Mouse (Mus musculus): Measurements from ENCODE around the gene Ap3b1. TPM values are rescaled to one million over a fixed set of nuclear protein-coding genes. Genes with fewer than 3 reads are reported as not detected.

Gene Ap3b1
- polyA plus RNA-seq, 1 experiment from 2014 or later = 42.5 TPM

DNA sequence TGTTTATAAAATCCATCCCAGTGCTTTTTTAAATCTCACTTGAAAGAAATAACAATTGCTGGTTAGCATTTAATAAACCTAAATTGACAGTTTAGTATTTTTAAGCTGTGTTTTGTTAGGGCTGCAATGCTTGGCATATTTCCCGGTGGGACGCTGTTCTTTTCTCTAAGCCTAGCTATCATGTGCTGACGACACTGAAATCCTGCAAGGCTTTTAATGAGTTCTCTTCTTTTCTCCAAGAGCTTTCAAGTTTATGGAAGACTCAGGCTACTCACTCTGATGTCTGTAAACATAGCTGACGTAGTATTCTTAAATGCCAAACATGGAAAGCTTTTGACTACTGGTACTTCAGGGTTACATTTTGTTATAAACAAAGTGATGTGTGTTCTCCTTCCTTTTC lies 191.3 kb downstream of the Ap3b1 start:
- ATAC-seq (ENCODE audit: low read depth) = peak; percentile 73; the same call in 1 of the 2 replicates
- peaks cover 12% of the 10 kb centered on the region for H3K4me1 ChIP-seq (replicated peaks; ENCODE audit: control insufficient read depth, insufficient read depth, low read length)
- no peaks in the 10 kb centered on the region for H3K36me3 ChIP-seq (ENCODE audit: control insufficient read depth, insufficient read depth, low read length)
- H3K27me3 ChIP-seq (ENCODE audit: control insufficient read depth, insufficient read depth, low read depth, low read length) = no peaks in the 10 kb centered on the region
- no peak overlapping the region for H3K4me3 ChIP-seq (ENCODE audit: low read length)
- H3K4me2 ChIP-seq (ENCODE audit: low read depth, low read length) = no peak overlapping the region
- WGBS = 25% methylated on average over 4 of the region's 4 CpGs
- no peak overlapping the region for H3K27ac ChIP-seq (ENCODE audit: low read length)
- no peak overlapping the region for H3K9ac ChIP-seq (ENCODE audit: low read length)
- H3K9me3 ChIP-seq (ENCODE audit: control insufficient read depth, low read length) = no peaks in the 10 kb centered on the region

DNA sequence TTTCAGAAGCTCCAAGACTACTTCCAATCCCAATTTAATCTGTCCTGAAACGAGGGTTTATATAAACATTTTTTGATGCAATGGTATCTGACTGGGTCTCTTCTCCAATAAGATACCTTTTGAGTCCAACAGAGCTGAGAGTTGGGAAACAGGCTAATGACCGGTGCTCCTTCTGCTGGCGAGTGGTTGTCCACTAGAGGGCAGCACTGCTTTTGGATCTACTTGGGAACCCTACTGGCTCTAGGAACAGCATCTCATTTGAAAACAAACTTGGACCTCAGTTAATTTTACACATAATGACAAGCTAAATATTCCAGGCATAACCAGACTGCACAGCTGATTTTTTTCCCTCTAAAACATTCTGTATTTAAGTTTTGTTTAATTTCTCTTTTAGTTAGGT lies 201.3 kb downstream of the Ap3b1 start:
- no peak overlapping the region for H3K9ac ChIP-seq (ENCODE audit: low read length)
- H3K27me3 ChIP-seq (ENCODE audit: control insufficient read depth, insufficient read depth, low read depth, low read length) = no peaks in the 10 kb centered on the region
- H3K4me3 ChIP-seq (ENCODE audit: low read length) = no peak overlapping the region
- no peak; the same call in 1 of the 2 replicates for ATAC-seq (ENCODE audit: low read depth)
- no peaks in the 10 kb centered on the region for H3K9me3 ChIP-seq (ENCODE audit: control insufficient read depth, low read length)
- H3K27ac ChIP-seq (ENCODE audit: low read length) = no peak overlapping the region
- no peak overlapping the region for H3K4me2 ChIP-seq (ENCODE audit: low read depth, low read length)
- no peaks in the 10 kb centered on the region for H3K36me3 ChIP-seq (ENCODE audit: control insufficient read depth, insufficient read depth, low read length)
- peaks cover 6% of the 10 kb centered on the region; the same call in 1 of the 2 replicates for H3K4me1 ChIP-seq (replicated peaks; ENCODE audit: control insufficient read depth, insufficient read depth, low read length)
- WGBS = 3% methylated on average over 3 of the region's 3 CpGs

DNA sequence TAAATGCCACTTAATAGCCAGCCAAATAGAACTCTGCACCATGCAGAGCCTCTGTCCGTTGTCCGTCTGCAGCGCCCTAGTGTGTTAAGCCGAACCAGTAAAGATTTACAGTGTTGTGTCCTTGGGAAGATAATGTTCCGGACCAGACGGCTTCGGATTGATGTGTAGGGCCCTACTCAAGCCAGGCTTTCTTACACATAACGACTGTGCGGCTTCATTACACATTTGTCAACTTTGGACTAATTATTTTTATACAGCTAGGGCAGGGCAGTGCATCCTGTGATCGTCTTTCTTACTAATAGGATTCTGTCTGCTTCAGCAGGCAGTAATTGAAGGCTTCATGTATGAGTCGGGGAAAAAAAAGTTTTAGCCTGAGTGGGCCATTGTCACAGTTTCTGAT lies 202.1 kb downstream of the Ap3b1 start:
- no peak overlapping the region for H3K4me2 ChIP-seq (ENCODE audit: low read depth, low read length)
- peaks cover 6% of the 10 kb centered on the region; the same call in 1 of the 2 replicates for H3K4me1 ChIP-seq (replicated peaks; ENCODE audit: control insufficient read depth, insufficient read depth, low read length)
- H3K9me3 ChIP-seq (ENCODE audit: control insufficient read depth, low read length) = no peaks in the 10 kb centered on the region
- H3K27me3 ChIP-seq (ENCODE audit: control insufficient read depth, insufficient read depth, low read depth, low read length) = no peaks in the 10 kb centered on the region
- no peak overlapping the region for H3K9ac ChIP-seq (ENCODE audit: low read length)
- no peak overlapping the region for H3K4me3 ChIP-seq (ENCODE audit: low read length)
- no peak for ATAC-seq (ENCODE audit: low read depth)
- no peaks in the 10 kb centered on the region for H3K36me3 ChIP-seq (ENCODE audit: control insufficient read depth, insufficient read depth, low read length)
- no peak overlapping the region for H3K27ac ChIP-seq (ENCODE audit: low read length)
- WGBS = 88% methylated on average over 11 of the region's 11 CpGs

DNA sequence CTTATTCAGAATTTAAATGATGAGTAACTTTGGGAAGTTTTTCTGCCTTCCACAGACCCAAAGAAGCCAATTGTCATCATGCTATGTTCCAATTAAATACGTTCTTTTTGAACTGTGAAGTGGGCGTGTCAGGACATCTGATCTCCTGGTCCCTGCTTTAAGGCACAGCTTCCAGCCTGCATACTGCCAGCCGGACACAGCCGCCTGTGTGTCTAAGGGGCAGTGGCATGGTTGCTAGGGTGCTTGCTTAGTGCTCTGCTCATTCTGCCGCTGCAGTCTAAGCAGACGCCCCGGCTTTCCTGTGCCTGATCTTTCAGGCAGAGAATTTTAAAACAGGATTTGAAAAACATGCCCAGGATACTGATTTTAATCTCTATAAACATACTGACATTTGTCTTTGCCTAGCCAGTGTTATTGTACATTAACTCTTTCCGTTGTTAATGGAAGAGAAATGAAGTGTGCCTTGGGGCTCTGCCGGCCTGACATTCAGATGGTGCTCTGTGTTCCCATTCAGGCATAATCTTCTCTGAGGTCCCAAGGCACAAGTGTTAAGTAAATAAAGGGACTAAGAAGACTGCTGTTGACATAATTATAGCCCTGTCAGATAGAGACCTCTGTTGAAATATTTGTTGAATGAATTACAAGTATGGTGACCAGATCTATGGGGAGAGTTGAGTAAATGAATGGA lies 204.0 kb downstream of the Ap3b1 start:
- Histone ChIP-seq H3K27me3 (ENCODE audit: control insufficient read depth, insufficient read depth, low read depth, low read length) (no peaks in the 10 kb centered on the region), H3K27ac (ENCODE audit: low read length) (no peak overlapping the region), H3K4me1 (replicated peaks; ENCODE audit: control insufficient read depth, insufficient read depth, low read length) (peaks cover 6% of the 10 kb centered on the region; the same call in 1 of the 2 replicates), H3K4me2 (ENCODE audit: low read depth, low read length) (no peak overlapping the region), H3K4me3 (ENCODE audit: low read length) (no peak overlapping the region), H3K36me3 (ENCODE audit: control insufficient read depth, insufficient read depth, low read length) (peaks cover 3% of the 10 kb centered on the region; the same call in 1 of the 2 replicates), H3K9me3 (ENCODE audit: control insufficient read depth, low read length) (no peaks in the 10 kb centered on the region), H3K9ac (ENCODE audit: low read length) (no peak overlapping the region)
- no peak for ATAC-seq (ENCODE audit: low read depth)
- 18% methylated on average over 9 of the region's 9 CpGs for WGBS

DNA sequence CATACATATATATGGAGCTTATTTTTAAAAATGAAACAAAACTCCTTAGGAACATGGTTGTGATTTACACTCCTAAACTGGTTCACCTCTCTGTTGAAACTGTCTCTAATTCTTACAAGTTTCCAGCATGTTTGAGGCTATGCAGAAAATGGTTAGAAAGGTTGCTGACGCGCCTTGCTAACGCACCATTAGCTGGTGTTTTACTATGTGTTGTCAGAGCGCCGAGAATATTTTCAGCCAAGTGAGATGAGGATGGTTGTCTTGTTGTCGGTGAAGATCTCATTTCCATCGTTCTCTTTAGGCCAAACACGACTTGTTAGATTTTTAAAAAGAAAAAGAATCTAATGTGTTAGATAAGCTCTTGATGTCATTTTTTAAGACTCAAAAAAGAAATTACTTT lies 205.1 kb downstream of the Ap3b1 start:
- Histone ChIP-seq H3K4me3 (ENCODE audit: low read length) (no peak overlapping the region), H3K9me3 (ENCODE audit: control insufficient read depth, low read length) (no peaks in the 10 kb centered on the region), H3K27me3 (ENCODE audit: control insufficient read depth, insufficient read depth, low read depth, low read length) (no peaks in the 10 kb centered on the region), H3K4me1 (replicated peaks; ENCODE audit: control insufficient read depth, insufficient read depth, low read length) (peaks cover 6% of the 10 kb centered on the region; the same call in 1 of the 2 replicates), H3K9ac (ENCODE audit: low read length) (no peak overlapping the region), H3K4me2 (ENCODE audit: low read depth, low read length) (no peak overlapping the region), H3K36me3 (ENCODE audit: control insufficient read depth, insufficient read depth, low read length) (peaks cover 3% of the 10 kb centered on the region; the same call in 1 of the 2 replicates), H3K27ac (ENCODE audit: low read length) (no peak overlapping the region)
- ATAC-seq (ENCODE audit: low read depth) = no peak
- 82% methylated on average over 8 of the region's 8 CpGs for WGBS

DNA sequence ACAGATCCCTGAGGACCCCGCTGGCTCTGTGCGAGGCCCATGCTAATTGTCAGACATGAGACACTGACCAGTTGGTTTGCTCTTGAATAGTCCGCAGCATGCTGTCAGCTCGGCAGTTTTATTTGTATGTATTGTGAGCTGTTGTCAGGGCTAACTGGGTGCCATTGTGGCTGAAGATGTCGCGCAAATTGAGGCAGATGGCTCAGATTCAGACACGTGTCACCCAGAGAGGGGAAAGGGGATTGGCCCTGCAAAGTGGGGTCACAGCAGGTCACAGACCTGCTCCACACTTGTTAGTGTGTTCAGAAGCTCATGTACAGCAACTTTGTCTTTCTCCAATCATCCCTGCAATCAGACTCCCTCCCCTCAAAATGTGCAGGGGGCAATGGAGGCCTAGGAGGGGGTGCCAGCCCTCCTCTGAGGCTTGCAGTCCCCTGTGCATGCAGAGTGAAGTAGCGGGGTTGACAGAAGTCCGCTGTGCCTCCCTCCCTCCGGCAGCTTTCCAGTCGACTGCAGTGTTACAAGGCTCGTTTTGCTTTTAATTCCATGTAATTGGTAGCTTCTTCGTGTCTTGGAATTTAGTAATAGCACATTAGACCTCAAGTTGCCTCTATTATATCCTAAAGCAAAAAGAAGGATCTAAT lies 205.7 kb downstream of the Ap3b1 start:
- Histone ChIP-seq H3K27me3 (ENCODE audit: control insufficient read depth, insufficient read depth, low read depth, low read length) (no peaks in the 10 kb centered on the region), H3K9ac (ENCODE audit: low read length) (no peak overlapping the region), H3K4me1 (replicated peaks; ENCODE audit: control insufficient read depth, insufficient read depth, low read length) (peaks cover 6% of the 10 kb centered on the region; the same call in 1 of the 2 replicates), H3K36me3 (ENCODE audit: control insufficient read depth, insufficient read depth, low read length) (peaks cover 3% of the 10 kb centered on the region; the same call in 1 of the 2 replicates), H3K9me3 (ENCODE audit: control insufficient read depth, low read length) (no peaks in the 10 kb centered on the region), H3K4me2 (ENCODE audit: low read depth, low read length) (no peak overlapping the region), H3K4me3 (ENCODE audit: low read length) (no peak overlapping the region), H3K27ac (ENCODE audit: low read length) (no peak overlapping the region)
- 77% methylated on average over 13 of the region's 13 CpGs for whole genome bisulfite sequencing
- no peak for ATAC-seq (ENCODE audit: low read depth)

DNA sequence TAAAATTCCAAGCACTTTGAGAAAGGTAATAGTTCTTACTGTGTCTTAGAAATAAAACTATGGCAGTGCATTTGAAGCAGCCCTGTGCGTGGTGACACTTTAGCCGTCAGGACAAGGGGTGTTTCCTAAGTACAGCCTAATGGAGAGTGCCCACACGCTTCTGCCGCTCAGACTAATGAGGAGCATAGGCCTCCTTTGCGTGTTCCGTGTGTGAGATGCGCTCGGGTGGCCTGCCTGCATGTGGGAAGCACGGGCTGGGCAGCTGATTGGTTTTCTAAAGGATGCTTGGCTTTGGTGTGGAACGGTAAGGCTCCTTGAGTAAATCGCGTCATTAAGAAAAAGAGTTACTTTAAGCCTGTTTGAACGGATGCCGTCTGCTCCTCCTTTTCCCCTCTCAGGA lies 206.4 kb downstream of the Ap3b1 start:
- H3K4me2 ChIP-seq (ENCODE audit: low read depth, low read length) = no peak overlapping the region
- peaks cover 3% of the 10 kb centered on the region; the same call in 1 of the 2 replicates for H3K36me3 ChIP-seq (ENCODE audit: control insufficient read depth, insufficient read depth, low read length)
- H3K4me1 ChIP-seq (replicated peaks; ENCODE audit: control insufficient read depth, insufficient read depth, low read length) = peaks cover 6% of the 10 kb centered on the region; the same call in 1 of the 2 replicates
- H3K9me3 ChIP-seq (ENCODE audit: control insufficient read depth, low read length) = no peaks in the 10 kb centered on the region
- ATAC-seq (ENCODE audit: low read depth) = no peak
- no peak overlapping the region for H3K4me3 ChIP-seq (ENCODE audit: low read length)
- H3K27ac ChIP-seq (ENCODE audit: low read length) = no peak overlapping the region
- 92% methylated on average over 14 of the region's 14 CpGs for WGBS
- H3K27me3 ChIP-seq (ENCODE audit: control insufficient read depth, insufficient read depth, low read depth, low read length) = no peaks in the 10 kb centered on the region
- H3K9ac ChIP-seq (ENCODE audit: low read length) = no peak overlapping the region

DNA sequence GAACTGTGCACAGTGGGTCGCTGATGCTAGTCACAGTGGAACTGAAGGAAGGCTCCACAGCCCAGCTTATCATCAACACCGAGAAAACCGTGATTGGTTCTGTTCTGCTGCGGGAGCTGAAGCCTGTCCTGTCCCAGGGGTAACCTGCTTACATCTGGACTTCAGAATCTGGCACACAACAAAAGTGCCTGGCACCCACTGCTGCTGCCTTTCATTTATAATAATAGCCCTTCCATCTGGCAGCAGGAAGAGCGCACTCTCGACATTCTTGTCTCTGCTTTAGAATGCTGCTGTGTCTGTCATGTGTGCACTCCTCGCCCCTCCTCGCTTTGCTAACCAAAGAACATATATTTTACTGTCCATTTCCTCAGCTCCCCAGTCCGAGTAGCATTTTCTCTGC lies 206.9 kb downstream of the Ap3b1 start:
- WGBS = 76% methylated on average over 9 of the region's 9 CpGs
- H3K9ac ChIP-seq (ENCODE audit: low read length) = no peak overlapping the region

DNA sequence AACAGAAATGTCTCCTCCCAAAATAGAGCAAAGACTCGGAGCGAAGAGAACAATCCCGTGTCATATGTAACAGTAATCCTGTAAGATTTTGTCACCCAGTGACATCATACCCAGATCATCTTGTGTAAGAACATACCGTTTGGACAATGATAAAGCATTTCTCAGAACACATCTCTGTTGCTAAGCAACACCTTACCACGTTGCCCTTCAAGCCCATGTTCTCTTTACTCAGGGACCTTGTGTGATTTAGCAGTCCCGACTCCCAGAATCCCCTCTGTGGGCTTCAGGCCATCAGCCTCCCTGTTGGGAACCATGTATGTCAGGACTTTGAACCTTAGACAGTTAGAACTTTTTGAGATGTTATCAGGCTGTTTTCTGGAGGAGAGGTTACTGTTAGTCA lies 209.0 kb downstream of the Ap3b1 start:
- H3K27me3 ChIP-seq (ENCODE audit: control insufficient read depth, insufficient read depth, low read depth, low read length) = no peaks in the 10 kb centered on the region
- H3K4me3 ChIP-seq (ENCODE audit: low read length) = no peak overlapping the region
- H3K27ac ChIP-seq (ENCODE audit: low read length) = no peak overlapping the region
- H3K4me2 ChIP-seq (ENCODE audit: low read depth, low read length) = no peak overlapping the region
- peaks cover 3% of the 10 kb centered on the region; the same call in 1 of the 2 replicates for H3K36me3 ChIP-seq (ENCODE audit: control insufficient read depth, insufficient read depth, low read length)
- H3K9ac ChIP-seq (ENCODE audit: low read length) = no peak overlapping the region
- 59% methylated on average over 6 of the region's 6 CpGs for WGBS
- ATAC-seq (ENCODE audit: low read depth) = no peak
- no peaks in the 10 kb centered on the region for H3K9me3 ChIP-seq (ENCODE audit: control insufficient read depth, low read length)
- peaks cover 4% of the 10 kb centered on the region; the same call in 1 of the 2 replicates for H3K4me1 ChIP-seq (replicated peaks; ENCODE audit: control insufficient read depth, insufficient read depth, low read length)

More for the DNA sequence above, 206.9 kb downstream of the Ap3b1 start:
- no peak for ATAC-seq (ENCODE audit: low read depth)
- Histone ChIP-seq H3K4me3 (ENCODE audit: low read length) (no peak overlapping the region), H3K36me3 (ENCODE audit: control insufficient read depth, insufficient read depth, low read length) (peaks cover 3% of the 10 kb centered on the region; the same call in 1 of the 2 replicates), H3K4me2 (ENCODE audit: low read depth, low read length) (no peak overlapping the region), H3K27me3 (ENCODE audit: control insufficient read depth, insufficient read depth, low read depth, low read length) (no peaks in the 10 kb centered on the region), H3K27ac (ENCODE audit: low read length) (no peak overlapping the region), H3K9me3 (ENCODE audit: control insufficient read depth, low read length) (no peaks in the 10 kb centered on the region), H3K4me1 (replicated peaks; ENCODE audit: control insufficient read depth, insufficient read depth, low read length) (peaks cover 6% of the 10 kb centered on the region; the same call in 1 of the 2 replicates)

Data from lung, embryonic 16.5 days (tissue).